Mouse (Mus musculus): ENCODE measurements at regions not wholly inside any gene's neighbourhood (a gene's known extent, or its start where the extent isn't known, plus 50 kb on each side); places are given as distances from the start of the nearest gene placed in this dataset.

DNA sequence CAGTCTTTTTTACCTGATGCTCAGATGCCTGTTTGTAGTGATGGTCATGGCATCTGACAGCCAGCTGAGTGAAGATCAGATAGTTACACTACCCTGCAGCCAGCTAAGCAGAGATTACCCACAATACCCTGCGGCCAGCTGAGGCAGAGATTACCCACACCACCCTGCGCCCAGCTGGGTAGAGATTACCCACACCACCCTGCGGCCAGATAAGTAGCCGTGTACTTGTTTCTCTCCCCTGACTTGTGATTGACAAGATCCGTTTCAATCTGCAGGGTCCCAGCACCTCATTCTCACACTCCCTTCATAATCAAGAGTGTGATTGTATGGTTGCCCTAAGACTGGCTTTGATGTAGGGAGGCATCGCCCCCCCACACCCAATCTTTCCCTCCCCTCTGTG, 195.9 kb upstream of the Kif2a start:
- Histone ChIP-seq H3K79me2 (ENCODE audit: control insufficient read depth, insufficient read depth, low read length, poor library complexity) (no peaks in the 10 kb centered on the region), H3K4me3 (ENCODE audit: control insufficient read depth in 1 of 2, insufficient read depth in 1 of 2, low read depth in 2 of 2, low read length in 2 of 2) (no peak overlapping the region), H3K36me3 (ENCODE audit: control insufficient read depth in 1 of 2, insufficient read depth in 2 of 2, low read length in 2 of 2) (no peaks in the 10 kb centered on the region), H3K27me3 (ENCODE audit: control insufficient read depth in 1 of 2, insufficient read depth in 2 of 2, low read length in 2 of 2) (peaks cover 6 to 8% of the 10 kb centered on the region in 2 experiments; a peak in 2 of 4 replicates), H3K9me3 (replicated peaks; ENCODE audit: insufficient read depth, low read length) (no peaks in the 10 kb centered on the region), H3K9ac (ENCODE audit: control insufficient read depth, low read depth, low read length, poor library complexity, severe bottlenecking) (no peak overlapping the region), H3K27ac (ENCODE audit: control insufficient read depth, low read depth, low read length) (no peak overlapping the region), H3K4me1 (ENCODE audit: control insufficient read depth in 1 of 2, insufficient read depth in 2 of 2, low read length in 2 of 2) (no peaks in the 10 kb centered on the region)
- DNase-seq (ENCODE audit: low read depth, low spot score) = peak; percentile 3
- TF ChIP-seq ZNF384 (IDR thresholded peaks at IDR 0.05; ENCODE audit: low read depth, low read length) = no peak
- no peak for TF ChIP-seq NRF1 (IDR thresholded peaks at IDR 0.05; ENCODE audit: insufficient read depth, low read depth, low read length, poor library complexity, severe bottlenecking)
- no peak for TF ChIP-seq MYB (IDR thresholded peaks at IDR 0.05; ENCODE audit: low read depth, low read length)
- no peak for TF ChIP-seq RAD21 (IDR thresholded peaks at IDR 0.05; ENCODE audit: low read depth, low read length)
- TF ChIP-seq MAZ (IDR thresholded peaks at IDR 0.05; ENCODE audit: low read depth, low read length) = no peak
- no peak for TF ChIP-seq MAFK (IDR thresholded peaks at IDR 0.05; ENCODE audit: borderline replicate concordance, low read depth, low read length)
- no peak for TF ChIP-seq JUND (IDR thresholded peaks at IDR 0.05; ENCODE audit: low read depth, low read length)
- no peak for TF ChIP-seq MEF2A (IDR thresholded peaks at IDR 0.05; ENCODE audit: extremely low read depth, insufficient replicate concordance, low read depth, low read length, poor library complexity, severe bottlenecking)
- no peak for TF ChIP-seq ZC3H11A (IDR thresholded peaks at IDR 0.05; ENCODE audit: low read depth, low read length)
- TF ChIP-seq ZMIZ1 (IDR thresholded peaks at IDR 0.05; ENCODE audit: low read depth, low read length) = no peak
- TF ChIP-seq ELF1 (IDR thresholded peaks at IDR 0.05; ENCODE audit: low read depth, low read length) = no peak
- no peak for TF ChIP-seq POLR2AphosphoS2 (IDR thresholded peaks at IDR 0.05; ENCODE audit: low read length)
- no peak for TF ChIP-seq CTCF (IDR thresholded peaks at IDR 0.05 in 2 of 3, conservative IDR thresholded peaks at IDR 0.05 in 1 of 3; ENCODE audit: control insufficient read depth in 1 of 3, insufficient read depth in 1 of 3, low read depth in 2 of 3, low read length in 3 of 3, poor library complexity in 1 of 3, severe bottlenecking in 1 of 3)
- TF ChIP-seq POLR2A (IDR thresholded peaks at IDR 0.05; ENCODE audit: control insufficient read depth in 1 of 2, insufficient read depth in 1 of 2, low read depth in 1 of 2, low read length in 2 of 2, poor library complexity in 1 of 2) = no peak
- no peak for TF ChIP-seq EP300 (IDR thresholded peaks at IDR 0.05; ENCODE audit: low read depth in 1 of 2, low read length in 2 of 2)
- TF ChIP-seq HCFC1 (IDR thresholded peaks at IDR 0.05; ENCODE audit: low read depth, low read length) = no peak
- no peak for TF ChIP-seq E2F4 (IDR thresholded peaks at IDR 0.05; ENCODE audit: borderline replicate concordance, low read depth, low read length)

DNA sequence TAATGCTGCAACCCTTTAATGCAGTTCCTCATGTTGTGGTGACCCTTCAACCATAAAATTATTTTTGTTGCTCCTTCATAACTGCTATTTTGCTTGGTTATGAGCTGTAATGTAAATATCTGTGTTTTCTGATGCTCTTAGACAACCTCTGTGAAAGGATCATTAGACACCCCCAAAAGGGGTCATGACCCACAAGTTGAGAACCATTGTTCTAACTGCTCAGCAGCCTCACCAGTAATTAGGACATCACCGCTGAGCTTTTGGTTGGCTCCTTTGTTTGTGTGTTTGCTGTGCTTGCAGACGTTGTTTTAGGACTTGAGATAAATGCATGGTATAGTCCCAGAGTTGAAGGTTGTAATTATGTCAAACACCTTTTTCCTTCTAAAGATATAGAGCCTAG, 191.4 kb upstream of the Kif2a start:
- Histone ChIP-seq H3K4me1 (ENCODE audit: control insufficient read depth in 1 of 2, insufficient read depth in 2 of 2, low read length in 2 of 2) (no peaks in the 10 kb centered on the region), H3K4me3 (ENCODE audit: control insufficient read depth in 1 of 2, insufficient read depth in 1 of 2, low read depth in 2 of 2, low read length in 2 of 2) (no peak overlapping the region), H3K27me3 (ENCODE audit: control insufficient read depth in 1 of 2, insufficient read depth in 2 of 2, low read length in 2 of 2) (peaks cover 6 to 10% of the 10 kb centered on the region in 2 experiments; a peak in 3 of 4 replicates), H3K27ac (ENCODE audit: control insufficient read depth, low read depth, low read length) (no peak overlapping the region), H3K9ac (ENCODE audit: control insufficient read depth, low read depth, low read length, poor library complexity, severe bottlenecking) (no peak overlapping the region), H3K9me3 (replicated peaks; ENCODE audit: insufficient read depth, low read length) (no peaks in the 10 kb centered on the region), H3K79me2 (ENCODE audit: control insufficient read depth, insufficient read depth, low read length, poor library complexity) (no peaks in the 10 kb centered on the region), H3K36me3 (ENCODE audit: control insufficient read depth in 1 of 2, insufficient read depth in 2 of 2, low read length in 2 of 2) (no peaks in the 10 kb centered on the region)
- TF ChIP-seq CHD1 (IDR thresholded peaks at IDR 0.05; ENCODE audit: low read depth, low read length) = no peak
- no peak for TF ChIP-seq NELFE (IDR thresholded peaks at IDR 0.05; ENCODE audit: low read depth, low read length)
- no peak for TF ChIP-seq ZMIZ1 (IDR thresholded peaks at IDR 0.05; ENCODE audit: low read depth, low read length)
- TF ChIP-seq GABPA (IDR thresholded peaks at IDR 0.05; ENCODE audit: low read depth, low read length) = no peak
- TF ChIP-seq UBTF (IDR thresholded peaks at IDR 0.05; ENCODE audit: borderline replicate concordance, insufficient read depth, low read depth, low read length) = no peak
- no peak for DNase-seq (ENCODE audit: low read depth, low spot score)
